Mouse (Mus musculus): ENCODE data around the gene Cln3. TPM values are rescaled to one million over a fixed set of nuclear protein-coding genes. Genes with fewer than 3 reads are reported as not detected.

Gene Cln3
- total and polyA plus RNA-seq, 2 experiments from 2014 or later: 31.2 to 32.1 TPM

DNA sequence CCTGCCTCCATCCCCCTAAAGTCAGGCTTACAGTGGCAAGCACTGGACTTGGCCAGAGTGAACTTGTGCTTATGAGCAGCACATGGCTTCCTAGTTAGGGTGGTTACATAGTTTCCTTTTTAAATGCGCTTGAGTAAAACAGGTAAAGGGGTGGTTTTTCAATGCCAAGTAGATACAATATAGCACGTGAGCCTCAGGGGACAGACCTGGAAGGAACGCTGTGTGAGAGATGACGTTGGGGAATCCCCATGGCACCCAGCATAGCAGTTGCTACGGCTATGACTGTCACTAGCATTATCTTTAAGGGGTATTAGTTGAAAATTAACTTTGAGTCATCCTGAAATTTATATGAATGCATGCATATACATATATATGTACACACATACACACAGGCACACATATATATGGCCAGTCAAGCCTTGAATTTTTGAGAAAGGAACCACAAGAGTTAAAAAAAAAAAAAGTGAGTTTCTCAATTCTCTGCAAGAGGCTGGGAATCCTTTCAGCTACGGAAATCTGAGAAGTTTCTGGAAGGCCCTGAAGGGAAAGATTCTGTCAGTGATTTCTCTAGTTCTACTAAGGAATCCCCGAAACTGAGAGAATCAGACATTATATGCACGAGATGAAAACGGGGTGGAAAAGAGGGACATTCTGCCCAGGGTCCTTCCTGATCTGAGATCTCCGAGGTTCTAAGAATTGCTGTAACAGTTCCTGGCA, 34.1 kb upstream of the Cln3 start:
- Histone ChIP-seq H3K27me3 (ENCODE audit: insufficient read depth, low read length) (no peaks in the 10 kb centered on the region), H3K9ac (replicated peaks; ENCODE audit: low read length, poor library complexity, severe bottlenecking) (no peak overlapping the region), H3K4me2 (ENCODE audit: low read depth, low read length, poor library complexity, severe bottlenecking) (no peak overlapping the region), H3K27ac (ENCODE audit: low read depth, low read length) (no peak overlapping the region), H3K4me3 (ENCODE audit: low read depth, low read length) (no peak overlapping the region), H3K4me1 (ENCODE audit: insufficient read depth, low read length) (no peaks in the 10 kb centered on the region), H3K9me3 (ENCODE audit: low read length) (no peaks in the 10 kb centered on the region), H3K36me3 (ENCODE audit: insufficient read depth, low read length) (no peaks in the 10 kb centered on the region)
- DNase-seq (ENCODE audit: low spot score) (no peak), ATAC-seq (ENCODE audit: low FRiP score) (no peak)
- WGBS: 76% methylated on average over 10 of the region's 10 CpGs
- TF ChIP-seq CTCF (IDR thresholded peaks at IDR 0.05): no peak

DNA sequence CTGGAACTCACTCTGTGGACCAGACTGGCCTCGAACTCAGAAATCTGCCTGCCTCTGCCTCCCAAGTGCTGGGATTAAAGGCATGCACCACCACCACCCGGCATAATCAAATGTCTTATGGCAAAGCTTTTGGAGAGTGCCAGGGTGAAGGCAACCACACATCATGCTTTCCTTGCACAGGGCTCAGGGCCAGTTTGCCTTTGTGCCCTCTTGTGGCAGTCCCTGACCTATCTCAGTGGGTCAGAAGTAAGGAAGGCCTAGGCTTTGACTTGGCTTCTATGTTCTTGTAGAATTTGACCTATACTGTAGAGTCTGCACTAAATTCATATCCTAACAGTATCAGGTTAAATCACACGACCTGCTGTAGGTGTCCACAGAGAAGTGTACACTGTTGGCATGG, 31.1 kb upstream of the Cln3 start:
- H3K4me3 ChIP-seq (ENCODE audit: low read depth, low read length): no peak overlapping the region
- no peak overlapping the region for H3K4me2 ChIP-seq (ENCODE audit: low read depth, low read length, poor library complexity, severe bottlenecking)
- H3K9me3 ChIP-seq (ENCODE audit: low read length): no peaks in the 10 kb centered on the region
- ATAC-seq (ENCODE audit: low FRiP score): no peak
- H3K27ac ChIP-seq (ENCODE audit: low read depth, low read length): no peak overlapping the region
- no peak overlapping the region for H3K9ac ChIP-seq (replicated peaks; ENCODE audit: low read length, poor library complexity, severe bottlenecking)
- no peaks in the 10 kb centered on the region for H3K27me3 ChIP-seq (ENCODE audit: insufficient read depth, low read length)
- no peaks in the 10 kb centered on the region for H3K36me3 ChIP-seq (ENCODE audit: insufficient read depth, low read length)
- no peak for TF ChIP-seq CTCF (IDR thresholded peaks at IDR 0.05)
- WGBS: 71% methylated on average over 3 of the region's 3 CpGs
- no peak for DNase-seq (ENCODE audit: low spot score)
- H3K4me1 ChIP-seq (ENCODE audit: insufficient read depth, low read length): no peaks in the 10 kb centered on the region

DNA sequence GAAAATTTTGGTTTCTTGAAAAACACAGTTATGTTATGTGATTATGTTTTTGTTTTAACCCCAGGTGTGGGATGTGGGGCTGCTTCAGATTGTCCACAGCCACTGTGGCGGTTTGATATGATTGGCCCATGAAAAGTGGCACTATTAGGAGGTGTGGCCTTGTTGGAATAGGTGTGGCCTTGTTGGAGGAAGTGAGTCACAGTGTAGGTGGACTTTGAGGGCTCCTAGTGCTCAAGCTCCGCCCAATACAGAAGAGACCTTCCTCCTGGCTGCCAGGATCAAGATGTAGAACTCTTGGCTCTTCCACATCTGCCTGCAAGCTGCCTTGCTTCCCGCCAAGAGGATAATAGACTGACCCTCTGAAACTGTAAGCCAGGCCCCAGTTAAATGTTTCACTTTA, 27.1 kb upstream of the Cln3 start:
- 79% methylated on average over 3 of the region's 3 CpGs for WGBS

DNA sequence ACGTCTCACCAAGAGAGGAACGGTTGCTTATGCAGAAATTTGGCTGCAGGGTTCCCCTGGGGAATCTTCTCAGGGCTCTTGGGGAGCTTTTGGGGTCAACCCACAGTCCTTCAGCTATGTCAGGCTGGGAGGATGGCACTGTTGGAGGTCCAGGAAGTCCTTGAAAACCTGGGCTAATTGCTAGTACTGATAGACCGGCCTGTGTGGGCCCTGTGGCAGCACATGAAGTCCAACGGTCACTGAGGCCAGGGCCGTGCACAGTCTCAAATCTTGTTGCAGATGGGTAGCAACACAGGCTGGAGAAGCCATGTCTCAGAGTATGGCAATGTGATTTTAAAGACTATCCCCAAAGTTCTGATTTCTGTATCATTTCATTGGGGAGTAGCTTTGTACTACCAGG, 22.2 kb upstream of the Cln3 start:
- DNase-seq (ENCODE audit: low spot score) (no peak), ATAC-seq (ENCODE audit: low FRiP score) (no peak)
- H3K4me2 ChIP-seq (ENCODE audit: low read depth, low read length, poor library complexity, severe bottlenecking): no peak overlapping the region
- H3K27ac ChIP-seq (ENCODE audit: low read depth, low read length): no peak overlapping the region
- H3K4me3 ChIP-seq (ENCODE audit: low read depth, low read length): no peak overlapping the region
- no peak overlapping the region for H3K9ac ChIP-seq (replicated peaks; ENCODE audit: low read length, poor library complexity, severe bottlenecking)
- H3K36me3 ChIP-seq (ENCODE audit: insufficient read depth, low read length): no peaks in the 10 kb centered on the region
- TF ChIP-seq CTCF (IDR thresholded peaks at IDR 0.05): no peak
- H3K4me1 ChIP-seq (ENCODE audit: insufficient read depth, low read length): no peaks in the 10 kb centered on the region
- WGBS: 85% methylated on average over 5 of the region's 5 CpGs
- no peaks in the 10 kb centered on the region for H3K9me3 ChIP-seq (ENCODE audit: low read length)
- H3K27me3 ChIP-seq (ENCODE audit: insufficient read depth, low read length): no peaks in the 10 kb centered on the region

More for the DNA sequence above, 27.1 kb upstream of the Cln3 start:
- Histone ChIP-seq H3K36me3 (ENCODE audit: insufficient read depth, low read length) (no peaks in the 10 kb centered on the region), H3K4me3 (ENCODE audit: low read depth, low read length) (no peak overlapping the region), H3K27ac (ENCODE audit: low read depth, low read length) (no peak overlapping the region), H3K4me1 (ENCODE audit: insufficient read depth, low read length) (no peaks in the 10 kb centered on the region), H3K4me2 (ENCODE audit: low read depth, low read length, poor library complexity, severe bottlenecking) (no peak overlapping the region), H3K27me3 (ENCODE audit: insufficient read depth, low read length) (no peaks in the 10 kb centered on the region), H3K9me3 (ENCODE audit: low read length) (no peaks in the 10 kb centered on the region), H3K9ac (replicated peaks; ENCODE audit: low read length, poor library complexity, severe bottlenecking) (no peak overlapping the region)
- ATAC-seq (ENCODE audit: low FRiP score): no peak
- no peak for DNase-seq (ENCODE audit: low spot score)
- no peak for TF ChIP-seq CTCF (IDR thresholded peaks at IDR 0.05)

DNA sequence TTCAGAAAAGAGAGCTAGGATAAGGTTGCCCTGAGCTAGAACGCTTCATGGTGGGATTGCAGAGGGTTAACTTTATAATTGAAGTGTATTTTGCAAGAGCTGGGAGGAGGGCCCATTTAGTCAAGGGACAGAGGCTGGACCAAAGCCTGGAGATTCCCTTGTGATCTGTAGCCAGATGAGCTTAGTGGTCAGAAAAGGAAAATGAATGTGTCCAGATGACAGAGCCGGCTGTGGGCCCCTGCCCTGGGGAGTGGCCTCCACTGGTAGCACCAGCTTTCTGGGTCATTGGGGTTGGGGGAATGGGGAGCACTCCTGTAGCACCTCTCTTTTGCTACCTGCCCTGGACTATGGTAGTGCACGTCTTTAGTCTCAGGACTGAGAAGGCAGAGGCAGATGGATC, 21.4 kb upstream of the Cln3 start:
- Histone ChIP-seq H3K4me2 (ENCODE audit: low read depth, low read length, poor library complexity, severe bottlenecking) (no peak overlapping the region), H3K4me1 (ENCODE audit: insufficient read depth, low read length) (no peaks in the 10 kb centered on the region), H3K27ac (ENCODE audit: low read depth, low read length) (no peak overlapping the region), H3K9ac (replicated peaks; ENCODE audit: low read length, poor library complexity, severe bottlenecking) (no peak overlapping the region), H3K9me3 (ENCODE audit: low read length) (no peaks in the 10 kb centered on the region), H3K4me3 (ENCODE audit: low read depth, low read length) (no peak overlapping the region), H3K36me3 (ENCODE audit: insufficient read depth, low read length) (no peaks in the 10 kb centered on the region), H3K27me3 (ENCODE audit: insufficient read depth, low read length) (no peaks in the 10 kb centered on the region)
- DNase-seq (ENCODE audit: low spot score): no peak
- TF ChIP-seq CTCF (IDR thresholded peaks at IDR 0.05): no peak
- WGBS: 75% methylated on average over 3 of the region's 3 CpGs
- no peak for ATAC-seq (ENCODE audit: low FRiP score)

DNA sequence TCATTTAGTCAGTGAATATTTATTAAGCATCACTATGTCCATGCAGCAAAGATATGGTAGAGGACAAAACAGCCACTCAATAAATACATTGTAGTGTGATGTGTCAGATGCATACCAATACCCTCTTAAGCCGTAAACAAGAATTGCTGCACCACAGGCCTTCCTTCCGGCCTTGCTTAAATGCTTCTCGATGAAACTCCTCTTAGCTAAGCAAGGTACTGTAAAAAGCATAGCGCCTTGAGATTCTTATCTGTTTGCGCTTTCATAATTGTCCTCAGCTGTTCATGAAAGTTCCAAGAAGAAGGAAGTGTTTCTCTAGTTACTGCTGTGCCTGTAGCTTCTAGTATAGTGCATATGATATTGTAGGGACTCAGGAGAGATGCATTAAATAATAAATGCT, 21.0 kb upstream of the Cln3 start:
- Histone ChIP-seq H3K4me3 (ENCODE audit: low read depth, low read length) (no peak overlapping the region), H3K27me3 (ENCODE audit: insufficient read depth, low read length) (no peaks in the 10 kb centered on the region), H3K27ac (ENCODE audit: low read depth, low read length) (no peak overlapping the region), H3K9ac (replicated peaks; ENCODE audit: low read length, poor library complexity, severe bottlenecking) (no peak overlapping the region), H3K4me1 (ENCODE audit: insufficient read depth, low read length) (no peaks in the 10 kb centered on the region), H3K4me2 (ENCODE audit: low read depth, low read length, poor library complexity, severe bottlenecking) (no peak overlapping the region), H3K9me3 (ENCODE audit: low read length) (no peaks in the 10 kb centered on the region), H3K36me3 (ENCODE audit: insufficient read depth, low read length) (no peaks in the 10 kb centered on the region)
- 86% methylated on average over 5 of the region's 5 CpGs for WGBS
- DNase-seq (ENCODE audit: low spot score) (no peak), ATAC-seq (ENCODE audit: low FRiP score) (no peak)
- TF ChIP-seq CTCF (IDR thresholded peaks at IDR 0.05): no peak

All from midbrain, postnatal 0 days (tissue).